Mouse (Mus musculus) Muller cell, postnatal 12 days (primary cell): ENCODE results near the gene Mapk10.

Experiments
- DNase-seq: peaks from one replicate; pipeline ENCODE4 v3.0.0-alpha.2; 2015; ENCODE audit errors: inconsistent ontology term

Gene Mapk10

DNA sequence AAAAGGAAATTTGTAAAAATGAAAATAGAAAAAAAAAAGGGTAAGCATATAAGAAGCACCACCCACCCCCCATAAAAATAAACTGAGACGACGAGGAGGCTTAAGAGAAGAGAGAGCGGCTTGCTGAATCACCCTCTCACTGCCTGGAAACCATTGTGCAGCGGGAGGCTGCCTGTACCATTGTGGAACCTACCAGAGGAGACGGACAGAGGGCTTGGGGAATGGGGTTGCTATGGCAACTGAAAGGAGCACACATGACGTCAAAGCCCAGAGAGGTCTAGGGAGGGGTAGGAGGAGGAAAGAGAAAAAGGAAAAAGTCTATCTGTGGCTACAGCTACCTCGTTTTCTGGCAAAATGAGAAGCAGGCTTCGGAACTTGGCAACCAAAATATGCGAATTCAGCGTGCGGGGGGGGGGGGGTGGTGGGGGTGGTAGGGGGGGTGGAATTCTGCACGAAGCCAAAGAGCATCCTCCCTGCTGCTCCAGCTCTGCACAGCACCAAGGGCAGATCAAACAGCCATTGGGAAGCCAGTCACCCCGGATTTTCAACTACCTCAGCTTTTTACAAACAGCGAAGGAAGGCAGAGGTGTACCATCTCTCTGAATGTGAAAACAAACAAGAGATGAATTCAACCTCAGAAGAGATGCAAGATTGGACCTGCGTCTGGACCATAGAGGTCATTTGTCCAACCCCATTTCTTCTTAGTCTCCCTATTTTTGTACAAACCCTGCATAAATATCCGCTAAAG is at the start of gene Mapk10:
Mapk10 (minus strand) TSS at position 234 of the 748 bp plus-strand sequence.
- DNase-seq, result peak; percentile 88

- no peak for DNase-seq
Measured at GRCm38 (mm10) chr5:103256144-103256543, 45.0 kb upstream of the Mapk10 start.

DNA sequence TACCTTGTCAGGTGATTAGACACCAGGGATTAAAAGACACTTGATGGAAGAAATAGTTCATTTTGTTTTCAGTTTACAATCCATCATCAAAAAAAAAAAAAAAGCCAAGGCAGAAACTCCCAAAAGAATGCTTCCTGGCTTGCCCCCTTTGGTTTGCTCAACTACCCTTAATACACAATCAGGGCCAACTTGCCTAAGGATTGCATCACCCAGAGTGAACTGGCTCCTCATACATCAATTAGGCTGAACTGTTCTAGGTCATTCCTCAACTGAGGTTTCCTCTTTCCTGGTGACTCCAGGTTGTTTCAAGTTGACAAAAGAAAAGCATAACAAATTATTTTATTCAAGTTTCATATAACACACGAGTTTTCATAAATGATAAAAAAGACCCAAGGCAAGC is 31.3 kb upstream of the Mapk10 start:
- DNase-seq, result no peak

GRCm38 (mm10) chr5:103231822-103232221 is 20.7 kb upstream of the Mapk10 start:
- DNase-seq, result peak; percentile 55

DNA sequence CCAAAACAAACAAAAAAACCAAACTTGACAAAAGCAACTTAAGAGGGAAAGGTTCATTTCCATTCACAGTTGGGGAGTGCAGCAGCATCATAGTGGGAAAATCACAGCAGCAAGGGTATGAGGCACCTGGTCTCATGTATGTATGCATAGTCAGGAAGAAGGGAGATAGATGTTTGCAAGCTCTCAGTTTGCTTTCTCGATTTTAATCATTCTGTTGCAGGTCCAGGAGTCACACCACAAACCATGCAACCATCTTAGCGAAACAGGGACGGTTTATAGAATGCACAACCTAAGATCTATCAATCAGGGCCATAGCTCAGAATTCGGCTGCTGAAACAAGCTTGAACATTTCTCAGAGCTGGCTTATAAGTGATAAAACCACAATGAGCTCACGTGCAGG is 19.2 kb upstream of the Mapk10 start:
- DNase-seq, result no peak

- DNase-seq, result no peak
Measured at GRCm38 (mm10) chr5:103229321-103229720, 18.2 kb upstream of the Mapk10 start.

DNA sequence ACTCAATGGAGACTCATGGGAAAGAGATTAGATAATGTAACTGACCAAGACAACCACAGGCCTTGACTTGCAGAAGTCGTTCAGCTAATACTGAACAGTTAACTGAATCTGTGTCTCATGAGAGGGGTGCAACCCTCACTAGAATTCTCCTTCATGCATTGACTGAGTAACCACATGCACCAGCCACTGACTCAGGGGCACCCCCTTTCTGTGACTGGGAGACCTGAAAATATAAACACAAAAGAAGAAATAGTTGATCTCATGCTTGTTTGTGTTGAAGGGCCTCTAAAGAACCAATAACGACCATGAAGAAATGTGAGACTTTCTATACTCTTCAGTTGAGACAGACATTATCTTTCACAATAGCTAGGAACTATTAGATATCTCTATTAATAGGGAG is 10.9 kb upstream of the Mapk10 start:
- no peak for DNase-seq

DNA sequence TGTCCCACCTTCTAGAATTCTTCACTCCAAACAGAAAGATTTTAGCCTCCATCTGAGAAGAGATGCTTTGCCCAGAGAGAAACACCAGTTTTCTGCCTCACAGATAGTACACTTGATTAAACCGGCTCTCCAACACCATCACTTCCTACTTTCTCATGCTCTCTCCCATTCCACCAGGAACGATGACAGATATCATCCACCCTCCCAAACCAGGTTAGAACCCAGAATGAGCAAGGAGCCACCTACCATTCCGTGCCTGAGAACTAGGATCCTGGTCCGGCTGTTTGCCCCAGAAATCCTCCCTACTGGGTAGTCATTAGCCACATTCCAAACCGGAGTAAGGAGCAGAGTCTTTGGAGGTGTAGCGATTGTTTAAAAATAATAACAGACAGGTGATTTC is 490 bp downstream of the Mapk10 start:
- DNase-seq, result peak; percentile 65

- peak; percentile 33 for DNase-seq
Measured at GRCm38 (mm10) chr5:103210018-103210417, 1.1 kb downstream of the Mapk10 start.

- no peak for DNase-seq
Measured at GRCm38 (mm10) chr5:103209486-103209885, 1.6 kb downstream of the Mapk10 start.

GRCm38 (mm10) chr5:103208869-103209268 is 2.3 kb downstream of the Mapk10 start:
- DNase-seq, result no peak

GRCm38 (mm10) chr5:103208021-103208511 is 3.1 kb downstream of the Mapk10 start:
- no peak for DNase-seq

GRCm38 (mm10) chr5:103197796-103198325 is 13.3 kb downstream of the Mapk10 start:
- DNase-seq, result peak; percentile 70

DNA sequence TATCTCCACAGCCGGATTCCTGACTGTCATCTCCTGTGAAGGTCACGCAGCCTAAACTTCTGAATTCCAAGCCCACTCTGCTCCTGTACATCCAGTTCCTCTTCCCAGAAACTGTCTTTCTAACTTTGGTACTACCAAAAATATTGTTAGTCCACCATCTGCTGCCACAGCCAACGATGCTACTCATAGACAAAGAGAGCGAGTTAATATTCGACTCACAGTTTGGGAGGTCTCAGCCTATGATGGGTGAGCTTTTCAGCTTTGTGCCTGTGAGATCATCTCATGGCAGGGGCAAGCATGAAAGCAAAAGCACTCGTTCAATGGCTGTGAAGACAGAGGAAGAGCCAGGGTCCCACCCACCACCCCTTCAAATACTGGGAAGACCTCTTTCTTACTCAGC is 16.6 kb downstream of the Mapk10 start:
- DNase-seq, result no peak

GRCm38 (mm10) chr5:103193700-103194099 is 17.4 kb downstream of the Mapk10 start:
- no peak for DNase-seq

DNA sequence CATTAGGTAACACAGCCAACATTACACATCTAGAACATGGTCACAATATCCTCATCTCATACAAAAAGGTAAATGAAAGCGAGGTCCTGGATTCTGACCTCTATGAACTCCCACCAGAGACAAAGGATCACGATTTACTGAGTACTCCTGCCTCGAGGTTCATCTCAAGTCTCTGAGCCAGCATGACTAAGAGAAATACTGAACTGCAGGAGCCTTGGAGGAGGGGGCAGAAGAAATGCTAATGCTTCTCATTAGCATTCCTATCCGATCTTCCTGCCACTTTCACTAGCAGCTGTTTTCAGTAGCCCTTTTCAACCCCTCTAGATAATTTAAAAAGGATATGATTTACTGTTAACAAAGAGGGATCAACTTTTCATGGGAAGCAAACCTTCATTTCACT is 19.6 kb downstream of the Mapk10 start:
- no peak for DNase-seq

DNA sequence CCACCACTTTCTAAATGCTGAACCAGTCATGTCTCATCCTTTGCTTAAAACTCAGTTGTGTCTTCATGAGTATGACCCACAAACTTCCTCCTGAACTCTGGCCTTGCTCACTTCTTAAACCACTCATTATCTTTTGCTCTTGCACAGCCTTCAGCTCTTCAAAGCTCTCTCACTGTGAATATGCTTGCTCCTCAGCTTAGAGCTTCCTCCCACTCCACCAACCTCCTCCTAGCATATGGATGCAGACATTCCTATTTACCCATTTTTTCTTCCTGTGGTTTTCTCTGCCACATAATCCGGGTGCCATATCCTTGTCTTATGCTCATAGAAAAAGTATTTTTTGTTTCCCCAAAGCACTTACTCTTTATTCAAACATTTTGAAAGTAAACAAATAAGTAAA is 26.9 kb downstream of the Mapk10 start:
- DNase-seq, result no peak

- DNase-seq, result no peak
Measured at GRCm38 (mm10) chr5:103181622-103182021, 29.5 kb downstream of the Mapk10 start.

DNA sequence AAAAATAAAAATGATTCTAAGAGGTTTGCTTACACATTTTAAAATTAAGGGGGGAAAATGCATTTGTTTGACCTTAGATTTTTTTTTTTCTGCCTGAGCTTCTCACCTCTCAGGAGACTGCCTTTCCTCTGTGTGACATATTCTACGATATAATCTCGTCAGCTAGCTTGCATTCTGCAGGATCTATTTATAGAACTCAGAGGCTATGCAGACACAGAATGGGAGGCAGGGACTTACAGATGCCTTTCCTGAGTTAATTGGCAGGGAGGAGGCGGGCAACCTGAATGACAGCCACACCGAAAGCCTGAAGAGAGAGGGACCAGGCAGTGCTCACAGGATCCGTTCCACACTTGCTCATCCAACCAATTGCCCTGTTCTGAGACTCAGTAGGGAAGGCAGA is 34.1 kb downstream of the Mapk10 start:
- peak; percentile 69 for DNase-seq

DNA sequence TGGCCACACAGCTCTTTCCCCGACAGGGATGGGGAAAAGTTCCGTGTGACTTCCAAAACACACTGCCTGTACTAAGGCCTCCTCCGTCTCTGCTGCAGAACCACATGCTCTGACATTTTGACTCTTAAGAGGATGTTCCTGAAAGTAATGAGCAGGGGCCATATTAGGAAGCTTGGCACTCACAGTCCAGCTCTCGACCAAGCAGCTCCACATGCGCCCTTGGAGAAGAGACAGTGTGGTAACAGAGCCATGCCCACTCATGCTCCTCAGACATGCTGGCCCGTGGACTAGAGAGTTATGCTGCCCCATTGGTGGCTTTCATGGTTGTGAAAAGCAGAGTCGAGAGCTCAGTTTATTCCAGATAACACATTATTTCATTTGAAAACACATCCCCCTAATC is 35.1 kb downstream of the Mapk10 start:
- DNase-seq, result no peak

DNA sequence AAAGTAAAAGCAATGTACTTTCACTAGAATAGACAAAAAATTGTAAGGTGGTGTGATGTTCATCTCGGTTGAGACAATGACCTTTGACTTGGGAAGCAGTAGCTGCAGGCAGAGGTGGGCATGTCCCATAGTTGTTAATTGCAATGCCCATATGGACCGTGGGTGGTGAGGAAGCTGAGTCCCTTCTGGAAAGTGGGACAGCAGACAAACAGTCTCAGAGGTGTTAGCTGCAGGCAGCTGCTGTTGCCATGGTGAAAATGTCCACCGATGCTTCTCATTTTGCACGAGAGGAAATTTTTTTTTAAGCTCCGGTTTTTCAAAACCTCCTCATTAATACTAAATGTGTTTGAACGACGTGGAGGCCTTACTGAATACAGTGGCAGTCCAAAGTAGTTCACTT is 36.5 kb downstream of the Mapk10 start:
- DNase-seq, result no peak

DNA sequence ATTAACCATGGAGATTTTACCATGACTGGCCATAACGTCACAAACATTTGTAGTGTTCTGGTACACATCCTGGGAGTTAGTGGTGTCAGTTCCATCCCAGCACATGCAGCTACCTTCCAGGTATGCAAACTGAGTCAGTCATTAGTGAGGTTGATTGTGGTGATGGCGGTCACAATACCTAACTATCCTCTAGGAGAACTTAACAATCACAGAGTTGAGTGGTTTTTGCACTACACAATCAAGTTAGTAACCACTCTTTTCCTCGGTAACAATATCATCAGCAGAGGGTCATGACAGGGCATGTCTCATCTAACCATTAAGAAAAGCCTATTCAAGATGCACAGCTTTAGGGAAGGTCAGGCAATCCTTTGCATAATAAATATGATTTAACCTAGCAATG is 39.9 kb downstream of the Mapk10 start:
- DNase-seq, result no peak

- DNase-seq, result no peak
Measured at GRCm38 (mm10) chr5:103167371-103167770, 43.8 kb downstream of the Mapk10 start.

- DNase-seq, result no peak
Measured at GRCm38 (mm10) chr5:103166755-103167154, 44.4 kb downstream of the Mapk10 start.
